Mouse (Mus musculus) CD4-positive, CD25-positive, alpha-beta regulatory T cell, adult 4 months (primary cell): Measurements from ENCODE around the gene Uck2. TPM values are rescaled to one million over a fixed set of nuclear protein-coding genes. Genes with fewer than 3 reads are reported as not detected.
A peak's percentile ranks its signal among the peaks of the same experiment; 100 is the strongest.

ENCODE experiments used
- ATAC-seq: one replicate; pipeline ENCODE4 v1.8.0; 2017
- polyA plus RNA-seq, 2 experiments: library from polyadenylated mRNA; unstranded; fragments of 100-300 nt; shearing (Covaris generic); gene quantifications; one replicate each; pipeline ENCODE4 v1.2.1; 2017

Gene Uck2
- polyA plus RNA-seq, result 10 to 100 TPM; 24.0 to 35.0 TPM

DNA sequence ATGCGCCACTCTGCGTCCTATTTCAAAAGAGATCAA lies at the start of gene Uck2:
TSS of gene Uck2 (minus strand) at position 1 of the 36 bp plus-strand sequence.
- ATAC-seq, result no peak

DNA sequence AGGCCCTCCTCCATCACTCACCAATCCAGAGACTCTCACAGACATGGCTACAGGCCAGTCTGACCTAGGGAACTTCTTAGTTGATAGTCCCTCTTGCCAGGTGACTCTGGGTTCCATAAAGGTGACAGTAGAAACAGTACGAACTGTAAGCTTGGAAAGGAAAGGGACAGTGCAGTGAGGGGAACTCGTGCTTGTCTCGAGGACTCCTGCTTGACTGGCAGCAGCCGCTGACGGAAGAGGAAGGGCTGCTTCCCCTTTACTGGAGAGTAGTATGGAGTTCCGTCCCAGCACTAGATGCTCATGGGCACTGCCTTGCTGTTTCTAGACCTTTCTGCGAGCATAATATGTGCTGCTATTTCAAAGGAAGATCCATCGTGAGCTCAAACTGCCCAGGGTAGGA lies 46.0 kb upstream of the Uck2 start:
- no peak for ATAC-seq

DNA sequence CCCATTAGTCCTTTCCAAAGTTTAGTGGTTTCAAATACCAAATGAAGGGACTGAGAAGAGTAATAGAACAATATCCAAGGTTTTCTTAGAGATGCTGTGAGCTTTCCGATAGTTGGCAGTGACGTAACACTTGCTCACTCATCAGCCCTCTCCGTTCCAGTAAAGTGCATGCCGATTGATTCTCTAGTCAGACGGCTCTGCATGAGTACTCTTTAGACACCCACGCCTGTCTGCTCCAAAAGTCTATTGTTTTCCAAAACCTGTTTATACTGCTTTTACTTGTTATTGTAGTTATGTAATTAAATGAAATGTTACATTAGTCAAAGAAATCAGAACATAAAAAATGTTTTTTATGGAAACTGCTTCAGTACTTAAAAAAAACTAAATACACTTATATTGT lies 43.7 kb upstream of the Uck2 start:
- ATAC-seq, result no peak

DNA sequence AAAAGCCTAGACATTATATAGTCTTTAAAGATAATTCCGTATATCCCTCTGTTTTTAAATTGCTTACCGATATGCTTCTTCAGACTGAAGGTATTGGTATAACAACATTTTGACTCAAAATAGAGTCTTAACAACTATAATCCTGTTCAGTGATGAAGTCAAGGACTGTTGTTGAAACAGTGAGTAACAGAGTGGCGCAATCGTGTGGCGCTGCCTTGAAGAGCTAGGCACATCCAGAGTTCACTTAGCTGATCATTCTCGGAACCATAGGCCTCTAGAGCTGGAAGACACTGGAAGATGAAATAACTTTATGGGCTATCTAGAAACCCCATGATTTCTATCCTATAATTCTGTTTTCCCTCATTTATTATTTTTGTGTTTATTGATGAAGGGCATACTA lies 36.6 kb upstream of the Uck2 start:
- no peak for ATAC-seq

DNA sequence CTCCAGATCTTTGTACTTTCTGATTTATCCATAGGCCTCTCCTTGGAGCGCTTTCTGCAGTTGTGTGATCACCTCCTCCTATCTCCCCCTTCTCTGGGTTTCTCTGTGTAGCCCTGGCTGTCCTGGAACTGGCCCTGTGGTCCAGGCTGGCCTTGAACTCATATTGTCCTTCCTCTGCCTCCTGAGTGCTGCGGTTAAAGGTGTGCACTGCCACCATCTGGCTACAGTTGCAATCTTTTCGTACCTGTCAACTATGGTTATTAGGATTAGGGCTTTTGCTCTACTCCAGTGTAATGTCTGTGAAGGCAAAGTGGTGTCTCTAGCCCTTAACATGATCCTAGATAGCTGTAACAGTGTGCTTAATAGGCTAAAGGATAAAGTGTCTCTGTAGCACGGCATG lies 28.1 kb upstream of the Uck2 start:
- ATAC-seq, result no peak

DNA sequence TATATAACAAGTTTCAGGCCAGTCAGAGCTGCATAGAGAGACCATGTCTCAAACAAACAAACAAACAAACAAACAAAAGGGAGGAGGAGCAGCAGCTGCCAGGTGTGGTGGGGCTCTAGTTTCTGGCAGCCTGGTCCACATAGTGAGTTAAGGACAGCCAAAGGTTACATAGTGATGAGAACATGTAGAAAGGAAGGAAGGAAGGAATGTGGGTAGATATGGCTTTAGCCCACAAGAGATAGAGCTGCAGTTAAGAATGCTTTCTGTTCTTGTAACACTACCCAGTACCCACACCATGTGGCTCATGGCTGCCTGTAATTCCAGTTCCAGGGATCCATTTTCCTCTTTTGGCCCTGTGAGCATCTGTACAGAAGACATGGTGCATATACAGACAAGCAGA lies 27.2 kb upstream of the Uck2 start:
- ATAC-seq, result no peak

DNA sequence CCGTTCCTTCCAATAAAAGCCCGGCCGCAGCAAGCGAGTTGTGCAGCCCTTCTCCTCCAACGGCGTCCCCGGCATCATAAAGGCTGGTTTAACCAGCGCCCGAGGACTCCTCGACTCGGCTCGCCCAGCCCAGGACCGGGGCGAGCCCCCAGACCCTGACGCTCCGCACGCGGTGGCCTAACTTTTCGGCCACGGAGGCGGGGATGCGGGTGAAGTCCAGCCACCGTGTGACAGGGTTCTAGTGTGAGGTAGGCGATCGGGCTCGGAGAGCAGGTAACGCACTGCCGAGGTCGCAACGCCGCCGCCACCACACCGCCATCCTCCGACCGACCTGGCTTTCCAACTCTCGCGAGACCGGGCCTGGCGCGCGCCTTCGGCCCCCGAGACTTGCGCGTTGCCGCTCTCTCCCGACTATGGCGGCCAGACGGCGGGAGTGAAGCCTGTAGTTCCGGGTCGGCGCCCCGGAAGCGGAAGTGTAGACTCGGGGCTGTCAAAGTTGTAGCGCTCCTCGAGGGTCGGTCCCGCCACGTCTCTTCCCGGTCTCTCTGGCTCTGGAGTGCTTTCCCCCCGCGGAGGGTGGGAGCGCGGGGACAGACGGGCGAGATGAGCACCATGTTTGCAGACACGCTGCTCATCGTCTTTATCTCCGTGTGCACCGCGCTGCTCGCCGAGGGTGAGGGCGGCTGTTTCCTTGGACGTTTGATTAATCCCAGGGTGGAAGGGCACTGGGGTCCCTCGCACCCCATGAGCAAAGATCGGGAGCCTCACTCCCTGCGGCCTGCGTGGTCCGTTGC lies 23.3 kb upstream of the Uck2 start, which contains the start of gene Tmco1:
TSS of gene Tmco1 (plus strand) at position 118 of the 794 bp plus-strand sequence.
- ATAC-seq, result peak; percentile 97

DNA sequence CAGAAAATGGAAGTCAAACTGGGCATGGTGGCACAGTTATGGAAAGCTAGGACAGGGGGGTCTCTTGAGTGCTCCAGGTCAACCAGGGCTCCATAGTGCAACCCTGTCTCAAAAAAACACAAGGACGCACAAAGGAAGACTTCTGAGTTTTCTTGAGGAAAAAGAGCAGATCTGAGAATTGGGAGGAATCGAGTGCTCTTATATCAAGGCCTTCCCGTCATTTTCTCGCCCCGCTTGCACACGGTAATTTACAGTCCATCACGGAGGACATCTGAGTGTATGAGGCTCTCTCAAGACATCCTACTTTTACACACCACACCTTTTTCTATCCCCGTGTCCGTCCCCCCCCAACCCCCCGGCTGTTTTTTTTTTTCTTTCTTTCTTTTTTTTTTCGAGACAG lies 22.6 kb upstream of the Uck2 start:
- no peak for ATAC-seq

DNA sequence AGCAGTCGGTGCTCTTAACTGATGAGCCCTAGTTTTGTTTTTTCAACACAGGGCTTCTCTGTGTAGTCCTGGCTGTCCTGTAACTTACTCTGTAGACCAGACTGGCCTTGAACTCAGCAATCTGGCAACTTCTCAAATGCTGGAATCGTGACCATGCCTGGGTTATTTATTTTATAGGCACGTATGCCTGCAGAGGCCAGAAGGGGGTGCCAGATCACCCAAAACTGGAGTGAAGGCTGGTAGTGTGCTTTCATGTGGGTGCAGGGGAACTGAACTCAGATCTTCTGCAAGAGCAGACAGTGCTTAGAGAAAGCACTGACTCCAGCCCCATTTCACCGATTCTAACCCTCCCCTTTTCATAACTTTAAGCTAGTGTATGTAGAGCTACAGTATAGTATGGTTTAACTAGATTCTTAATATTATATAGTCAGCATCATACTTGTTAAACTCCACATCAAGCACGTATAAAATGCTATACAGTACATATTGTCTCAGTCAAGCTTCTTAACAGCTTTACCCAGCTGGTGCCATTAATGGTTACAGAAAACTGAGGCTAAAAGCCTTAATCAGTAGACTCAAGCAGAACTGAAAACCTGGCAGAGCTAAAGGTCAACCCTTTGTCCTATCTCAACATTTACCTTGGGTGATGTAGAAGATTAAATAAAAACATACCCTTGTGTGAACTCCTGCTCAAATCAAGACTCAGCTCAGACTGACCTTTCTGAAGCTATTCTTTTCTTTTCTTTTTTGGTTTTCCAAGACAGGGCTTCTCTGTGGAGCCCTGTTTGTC lies 21.5 kb upstream of the Uck2 start:
- peak; percentile 49 for ATAC-seq

DNA sequence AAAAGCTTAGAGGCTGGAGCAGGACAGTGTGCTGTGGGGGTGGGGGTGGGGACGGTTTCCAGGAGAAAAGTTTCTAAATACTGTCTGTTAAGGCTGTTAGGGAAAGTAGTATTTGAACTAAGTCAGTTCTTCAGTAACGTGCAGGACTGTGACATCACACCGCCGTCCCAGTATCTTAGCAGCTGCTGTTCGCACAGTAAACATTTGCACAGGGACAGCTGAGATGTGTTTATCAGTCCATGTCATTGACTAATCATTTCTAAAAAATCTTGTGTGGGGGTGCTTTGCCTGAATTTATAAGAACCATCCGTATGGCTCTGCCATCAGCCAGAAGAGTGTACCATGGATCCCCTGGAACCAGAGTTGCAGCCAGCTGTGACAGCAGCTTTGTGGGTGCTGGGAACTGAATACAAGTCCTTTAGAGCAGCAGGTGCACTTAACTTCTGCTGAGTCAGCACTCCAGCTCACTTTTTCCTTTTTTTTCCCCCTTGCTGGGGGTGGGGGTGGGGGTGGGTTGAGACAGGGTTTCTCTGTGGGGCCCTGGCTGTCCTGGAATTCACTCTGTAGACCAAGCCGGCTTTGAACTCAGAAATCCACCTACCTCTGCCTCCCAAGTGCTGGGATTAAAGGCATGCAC lies 20.5 kb upstream of the Uck2 start:
- no peak for ATAC-seq

DNA sequence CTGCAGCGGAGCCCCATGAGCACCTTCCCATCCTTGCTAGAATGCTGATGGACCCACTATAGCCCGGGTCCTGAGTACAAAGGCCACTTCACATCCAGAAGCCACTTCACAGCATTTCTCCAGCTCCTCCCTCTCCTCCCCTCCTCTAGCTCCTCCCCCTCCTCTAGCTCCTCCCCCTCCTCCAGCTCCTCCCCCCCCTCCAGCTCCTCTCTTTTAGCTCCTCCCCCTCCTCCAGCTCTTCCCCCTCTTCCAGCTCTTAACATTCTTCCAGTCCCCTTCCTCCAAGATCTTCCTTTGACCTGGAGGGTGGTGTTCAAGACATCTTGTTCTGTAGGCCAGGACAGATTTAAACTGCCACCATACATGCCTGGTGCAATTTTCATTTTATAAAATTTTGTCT lies 15.0 kb upstream of the Uck2 start:
- no peak for ATAC-seq

DNA sequence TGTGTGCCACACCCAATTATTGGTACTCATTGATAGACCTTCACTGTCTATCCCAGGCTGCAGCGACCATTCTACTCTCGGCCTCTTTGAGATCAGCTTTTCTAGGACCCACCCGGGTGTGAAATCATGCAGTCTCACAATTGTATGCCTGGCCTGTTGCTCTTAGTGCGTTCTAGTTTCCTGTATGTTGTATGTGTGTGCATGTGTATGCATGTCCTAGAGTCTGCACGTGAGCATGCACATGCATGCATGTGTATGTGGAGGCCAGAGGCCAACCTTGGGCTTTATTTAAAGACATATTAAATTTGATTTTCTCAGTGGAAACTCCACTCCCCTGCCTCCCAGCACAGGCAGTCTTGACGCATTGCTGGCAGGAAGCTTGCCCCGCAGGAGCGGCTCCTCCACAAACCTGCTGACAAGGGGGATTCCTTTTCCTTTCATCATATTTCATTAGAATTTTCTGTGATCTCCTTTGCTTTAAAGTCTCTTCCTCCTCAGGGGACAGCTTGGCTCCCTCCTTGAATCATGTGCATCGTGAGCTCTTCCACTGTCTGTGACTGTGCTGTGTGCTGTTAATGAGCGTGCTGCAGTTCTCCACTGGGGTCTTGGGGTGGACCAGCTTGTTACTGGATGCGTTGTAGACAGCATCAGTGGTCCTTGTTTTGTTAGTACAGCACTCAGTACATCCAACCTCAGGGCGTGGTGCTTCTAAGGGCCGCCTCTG lies 10.7 kb upstream of the Uck2 start:
- no peak for ATAC-seq

DNA sequence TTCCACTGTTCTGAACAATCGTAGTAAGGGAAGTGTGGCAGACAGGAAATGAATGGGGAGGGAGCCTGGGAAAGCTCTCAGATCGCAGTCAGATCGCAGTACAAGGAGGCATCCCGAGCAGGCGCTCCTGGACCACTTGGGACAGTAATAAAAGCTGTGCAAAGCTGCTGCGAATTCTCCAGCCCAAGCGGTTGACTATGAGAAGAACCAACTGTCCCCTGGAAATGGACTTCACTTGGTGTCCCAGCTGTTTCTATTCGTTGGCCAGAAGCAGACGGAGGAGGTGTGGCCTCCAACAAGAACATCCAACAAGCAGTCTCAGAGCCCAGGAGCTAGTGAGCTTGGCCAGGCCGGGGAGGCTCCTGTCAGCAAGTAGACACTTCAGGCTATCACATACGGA lies 7.3 kb upstream of the Uck2 start:
- ATAC-seq, result no peak

DNA sequence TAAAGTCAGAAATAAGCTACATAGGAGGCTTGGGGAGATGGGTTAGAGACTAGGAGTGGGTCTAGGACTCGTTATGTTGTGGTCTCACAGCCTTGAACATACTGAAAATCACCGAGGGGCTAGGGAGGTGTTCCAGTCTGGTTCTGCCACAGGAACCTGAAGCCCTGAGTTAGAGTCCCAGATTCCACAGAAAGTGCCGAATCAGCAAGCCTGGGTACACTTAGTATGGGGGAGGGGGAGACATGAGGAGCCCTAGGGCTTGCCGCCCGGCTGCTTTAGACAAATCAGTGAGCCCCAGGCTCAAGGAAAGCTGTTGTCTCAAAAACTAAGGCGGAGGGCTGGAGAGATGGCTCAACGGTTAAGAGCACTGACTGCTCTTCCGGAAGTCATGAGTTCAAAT lies 6.5 kb upstream of the Uck2 start:
- ATAC-seq, result no peak

DNA sequence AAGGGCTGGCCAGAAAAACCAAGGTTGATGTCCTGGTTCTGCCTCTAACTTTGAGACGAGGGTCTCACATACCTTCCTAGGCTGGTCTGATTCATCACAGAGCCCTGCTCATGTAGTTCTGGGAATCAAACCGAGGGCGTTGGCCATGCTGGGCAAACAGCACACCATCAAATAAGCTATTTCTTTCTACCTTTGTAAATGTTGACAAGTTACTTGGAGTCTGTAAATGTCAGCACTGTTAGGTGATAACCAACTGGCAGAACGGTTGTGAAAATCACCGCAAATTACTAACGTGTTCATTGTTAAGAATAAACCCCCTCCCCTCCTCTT lies 5.1 kb upstream of the Uck2 start:
- ATAC-seq, result no peak

DNA sequence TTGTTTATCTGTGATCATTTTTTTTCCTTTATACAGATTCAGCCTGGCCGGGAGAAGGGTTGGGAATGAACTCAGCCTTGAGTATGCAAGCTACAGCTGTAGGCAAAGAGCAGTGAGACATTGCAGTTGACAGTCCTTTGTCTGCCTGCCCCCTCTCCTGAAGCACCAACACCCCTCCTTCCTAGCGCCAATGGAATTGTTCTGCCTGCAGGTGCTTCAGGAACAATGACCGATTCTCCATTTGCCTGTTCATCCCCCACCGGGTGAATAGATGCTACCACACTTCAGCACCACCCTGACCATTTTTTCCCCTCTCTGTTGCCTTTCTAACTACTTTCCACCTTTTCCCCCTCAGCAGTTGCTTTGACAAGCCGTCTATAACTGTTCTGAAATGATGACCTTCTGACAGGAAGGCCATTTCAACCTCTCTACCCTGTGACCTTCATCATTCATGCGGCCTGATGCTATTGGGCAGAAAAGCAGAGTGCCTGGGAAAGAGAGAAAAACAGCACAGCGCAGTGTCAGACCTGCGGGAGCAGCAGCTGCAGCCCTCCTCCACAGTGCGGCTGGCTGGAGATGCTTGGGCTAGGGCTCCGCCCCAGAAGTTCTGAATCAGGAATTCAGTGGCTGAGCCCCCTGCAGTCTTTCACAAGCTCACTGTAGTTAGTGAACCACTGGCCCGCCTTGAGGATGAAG lies 4.6 kb upstream of the Uck2 start:
- ATAC-seq, result no peak

DNA sequence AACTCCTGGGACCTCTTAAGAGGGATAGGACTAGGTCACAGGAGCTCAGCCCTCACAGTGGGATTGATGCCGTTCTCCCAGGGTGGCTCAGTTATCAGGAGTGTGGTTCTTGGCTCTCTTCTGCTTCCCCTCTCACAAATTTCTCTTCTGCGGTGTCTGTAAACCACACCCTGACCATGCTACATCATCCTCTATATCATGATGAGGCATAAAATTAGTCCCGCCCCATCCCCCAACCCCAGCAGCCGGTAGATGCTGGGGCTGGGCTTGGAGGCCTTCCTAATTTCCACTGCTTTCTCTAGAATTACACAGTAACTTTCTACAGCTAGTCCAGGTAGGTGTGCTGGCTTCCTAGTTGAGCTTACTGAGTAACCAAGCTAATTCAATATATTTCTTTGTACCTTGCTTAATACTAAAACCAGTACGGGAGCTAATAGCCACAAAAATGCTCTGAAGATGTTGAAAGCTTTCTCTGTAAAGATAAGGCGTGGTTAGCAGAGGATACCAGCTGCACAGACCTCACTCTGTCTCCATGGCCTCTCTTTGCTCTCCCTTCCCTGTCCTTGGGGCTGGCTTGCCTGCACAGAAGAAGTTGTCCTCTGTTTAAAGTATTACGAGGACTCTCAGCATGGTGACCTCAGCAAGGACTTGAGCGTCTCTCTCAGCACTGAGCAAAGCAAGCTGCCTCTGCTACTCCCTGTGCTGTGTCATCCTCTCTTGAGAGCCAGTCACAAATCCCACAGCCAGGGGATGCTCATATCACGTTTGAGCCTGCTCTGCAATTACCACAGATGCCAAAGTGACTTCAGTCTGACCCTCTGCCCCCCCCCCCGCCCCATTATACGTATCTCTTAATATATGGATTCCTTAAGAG lies 3.8 kb upstream of the Uck2 start:
- no peak for ATAC-seq

DNA sequence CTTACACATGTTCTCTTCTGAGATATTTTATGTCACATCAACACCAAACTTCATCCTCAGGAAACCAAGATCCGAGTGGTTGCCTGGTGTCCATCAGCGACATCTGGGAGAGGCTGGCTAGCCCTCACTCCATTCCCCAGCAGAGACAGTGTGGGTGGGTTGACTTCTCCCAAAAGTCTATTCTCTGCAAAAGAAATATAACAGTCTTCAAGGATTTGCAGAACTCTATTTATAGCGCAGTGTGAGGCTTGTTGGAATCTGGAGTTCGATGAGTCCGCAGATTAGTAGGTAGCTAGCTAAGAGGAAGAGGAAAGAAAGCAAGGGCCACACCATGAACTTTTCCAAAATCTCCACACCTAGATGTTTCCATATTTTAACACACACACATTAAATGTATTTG lies 2.0 kb upstream of the Uck2 start:
- ATAC-seq, result no peak

DNA sequence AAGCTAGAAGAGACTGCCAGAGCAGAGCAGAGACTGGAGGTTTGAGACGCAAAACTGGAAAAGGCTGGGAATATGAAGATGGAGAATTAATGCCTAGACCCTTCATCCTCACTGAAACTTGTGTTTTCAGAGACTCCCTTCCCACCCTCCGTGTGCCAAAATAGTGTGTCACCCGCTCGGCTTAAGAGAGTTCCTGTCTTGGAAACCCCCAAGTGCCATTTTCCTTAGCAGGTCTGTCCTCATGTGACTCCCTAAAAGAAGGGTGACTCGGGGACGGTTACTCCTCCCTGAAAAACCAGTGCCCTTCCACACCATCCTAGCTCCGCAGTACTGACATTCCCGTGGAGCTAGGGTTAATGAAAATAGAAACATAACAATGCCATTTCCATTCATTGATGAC lies 236 bp upstream of the Uck2 start:
- peak; percentile 40 for ATAC-seq

DNA sequence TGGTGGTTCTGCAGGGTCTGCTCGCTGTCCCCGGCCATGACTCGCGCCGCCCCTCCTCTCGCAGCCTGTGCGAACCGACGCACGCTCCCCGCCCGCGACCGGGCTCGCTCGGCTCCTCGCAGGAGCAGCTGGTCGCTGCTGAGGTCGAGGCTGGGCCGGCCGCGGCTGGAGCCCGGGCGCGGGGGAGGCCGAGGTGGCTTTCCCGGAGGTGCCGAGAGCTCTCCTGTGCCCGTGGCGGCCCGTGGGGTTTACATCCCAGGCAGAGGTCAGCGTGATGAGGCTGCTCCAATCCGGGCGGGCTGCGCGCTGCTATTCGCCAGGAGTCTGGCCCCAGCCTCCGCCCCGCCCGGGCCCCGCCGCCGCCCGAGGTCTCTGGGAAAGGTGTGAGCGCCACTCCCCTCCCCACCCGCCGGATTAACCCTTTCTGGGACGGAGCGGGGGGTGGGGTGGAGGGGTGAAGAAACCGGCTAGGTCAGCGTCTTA lies 242 bp downstream of the Uck2 start:
- peak; percentile 57 for ATAC-seq

DNA sequence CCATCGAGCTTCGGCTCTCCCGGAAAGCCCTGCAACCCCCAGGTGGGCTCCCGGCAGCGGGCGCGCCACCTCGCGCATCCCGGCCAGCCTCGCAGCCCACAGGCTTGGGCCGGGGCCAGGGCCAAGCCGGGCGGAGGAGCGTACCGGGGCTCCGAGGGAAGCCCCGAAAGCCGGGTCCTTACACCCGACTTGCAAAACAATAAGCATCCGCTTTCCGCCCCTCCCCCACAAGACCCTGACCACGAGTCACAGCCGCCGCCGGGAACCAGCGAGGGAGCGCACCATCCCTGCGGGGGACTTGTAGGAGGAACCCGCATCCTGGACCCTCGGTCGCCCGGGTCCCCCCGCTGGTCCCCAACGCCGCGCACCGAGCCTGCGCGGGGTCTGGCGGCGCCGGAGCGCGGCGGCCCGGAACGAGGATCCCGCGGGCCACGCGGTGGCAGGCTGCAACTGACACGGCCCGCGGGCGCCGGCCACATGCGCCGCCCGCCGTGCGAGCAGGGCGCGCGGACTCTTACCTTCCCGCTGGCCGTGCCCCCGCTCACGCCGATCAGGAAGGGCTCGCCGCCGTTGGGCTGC lies 773 bp downstream of the Uck2 start:
- peak; percentile 48 for ATAC-seq
